Mouse (Mus musculus): ENCODE measurements around the gene Mettl18.

GRCm38 (mm10) chr1:163994173-163994720, 442 bp upstream of the Mettl18 start:
- TF ChIP-seq CTCF (IDR thresholded peaks at IDR 0.05; ENCODE audit: low read depth, low read length) (no peak), POLR2A (IDR thresholded peaks at IDR 0.05; ENCODE audit: insufficient read depth, low read length) (no peak)
